Comparison of ENCODE assay signal across 19 mouse cellular contexts in genomic region chr7:46398612-46399011, GRCm38 (mm10). TPM values are rescaled to one million over a fixed set of nuclear protein-coding genes. Genes with fewer than 3 reads are reported as not detected.
DNase-seq lines count a peak whose midpoint lies in the region; ATAC-seq and TF ChIP-seq lines count a peak whose summit lies in the region.
"Had no signal": no experiment of that assay in that cellular context is flagged by ENCODE, and none has a peak within 500 bp of the region (broad histone marks: within the 10 kb centered on the region; RNA-seq: fewer than 3 reads in every experiment).

No protein-coding gene starts in this region.

- peak; percentile 39 for ATAC-seq in common myeloid progenitor, adult 5-6 weeks (replicated peaks; ENCODE audit: low read depth, poor library complexity, severe bottlenecking)
- no peak for ATAC-seq in hindbrain, embryonic 15.5 days (ENCODE audit: low FRiP score, low read depth)
- ATAC-seq in neural tube, embryonic 15.5 days (ENCODE audit: low FRiP score), result no peak
- ATAC-seq: intestine, embryonic 16.5 days; Patski had no signal

- TF ChIP-seq CTCF in layer of hippocampus, adult 2 months (conservative IDR thresholded peaks at IDR 0.05), result no peak

- no peaks in the 10 kb centered on the region for H3K36me3 ChIP-seq in hindbrain, embryonic 15.5 days
- H3K36me3 ChIP-seq in neural tube, embryonic 15.5 days, result no peaks in the 10 kb centered on the region
- H3K36me3 ChIP-seq in heart, embryonic 10.5 days, result no peaks in the 10 kb centered on the region
- H3K36me3 ChIP-seq: embryonic facial prominence, embryonic 10.5 days; limb, embryonic 12.5 days had no signal

- peak overlapping the region; percentile 83 for H3K4me3 ChIP-seq in layer of hippocampus, adult 2 months
- H3K4me3 ChIP-seq in hindbrain, embryonic 15.5 days, result peak overlapping the region; percentile 95
- H3K4me3 ChIP-seq in neural tube, embryonic 15.5 days (replicated peaks), result peak overlapping the region; percentile 78
- no peak overlapping the region for H3K4me3 ChIP-seq in heart, embryonic 10.5 days
- H3K4me3 ChIP-seq: limb, embryonic 12.5 days; myocyte had no signal

- 52% methylated on average over 4 of the region's 4 CpGs for whole genome bisulfite sequencing in hindbrain, embryonic 15.5 days
- WGBS in neural tube, embryonic 15.5 days, result 59% methylated on average over 4 of the region's 4 CpGs
- 40% methylated on average over 4 of the region's 4 CpGs for WGBS in heart, embryonic 10.5 days

- peak overlapping the region; percentile 59; the same call in 1 of the 2 replicates for H3K27ac ChIP-seq in layer of hippocampus, adult 2 months
- H3K27ac ChIP-seq in hindbrain, embryonic 15.5 days (replicated peaks), result no peak overlapping the region
- H3K27ac ChIP-seq in neural tube, embryonic 15.5 days (replicated peaks), result no peak overlapping the region
- no peak overlapping the region for H3K27ac ChIP-seq in heart, embryonic 10.5 days
- H3K27ac ChIP-seq: embryonic facial prominence, embryonic 10.5 days; limb, embryonic 12.5 days; macrophage had no signal

- H3K4me2 ChIP-seq in hindbrain, embryonic 15.5 days, result peak overlapping the region; percentile 84
- peak overlapping the region; percentile 81 for H3K4me2 ChIP-seq in neural tube, embryonic 15.5 days
- H3K4me2 ChIP-seq: limb, embryonic 12.5 days had no signal

- H3K4me1 ChIP-seq in hindbrain, embryonic 15.5 days (replicated peaks), result peaks cover 66% of the 10 kb centered on the region
- peaks cover 67% of the 10 kb centered on the region for H3K4me1 ChIP-seq in neural tube, embryonic 15.5 days
- H3K4me1 ChIP-seq in heart, embryonic 10.5 days, result peaks cover 29% of the 10 kb centered on the region

- peak overlapping the region; percentile 99 for H3K9ac ChIP-seq in hindbrain, embryonic 15.5 days
- peak overlapping the region; percentile 87 for H3K9ac ChIP-seq in neural tube, embryonic 15.5 days (replicated peaks)
- H3K9ac ChIP-seq: limb, embryonic 12.5 days had no signal

- peaks cover 13% of the 10 kb centered on the region for H3K27me3 ChIP-seq in hindbrain, embryonic 15.5 days
- H3K27me3 ChIP-seq in neural tube, embryonic 15.5 days (replicated peaks), result peaks cover 26% of the 10 kb centered on the region
- H3K27me3 ChIP-seq in heart, embryonic 10.5 days (ENCODE audit: insufficient read depth, poor library complexity, severe bottlenecking), result peaks cover 94% of the 10 kb centered on the region

- no peak for DNase-seq in layer of hippocampus, adult 2 months (ENCODE audit: low spot score in 2 of 2)
- no peak for DNase-seq in layer of hippocampus, adult 8-10 months (ENCODE audit: low spot score in 2 of 2)
- DNase-seq in heart, embryonic 10.5 days (ENCODE audit: low spot score), result no peak
- no peak for DNase-seq in layer of hippocampus, adult 11-12 months (ENCODE audit: low spot score)
- DNase-seq: gastrocnemius, postnatal 36 days; kidney, postnatal 14 days; layer of hippocampus, postnatal 36 days; lung, adult 18-20 months; thymus, adult 2 months had no signal

- no peaks in the 10 kb centered on the region for H3K9me3 ChIP-seq in hindbrain, embryonic 15.5 days
- H3K9me3 ChIP-seq in neural tube, embryonic 15.5 days (replicated peaks), result no peaks in the 10 kb centered on the region
- no peaks in the 10 kb centered on the region for H3K9me3 ChIP-seq in heart, embryonic 10.5 days
- H3K9me3 ChIP-seq: embryonic facial prominence, embryonic 10.5 days; limb, embryonic 12.5 days had no signal

RNA-seq across cellular contexts. Expression of gene Kcnc1, which starts 2.3 kb away (rescaled TPM):
- 100 to 1,000 TPM; 120 TPM for total RNA-seq in layer of hippocampus, adult 2 months (2021)
- 100 to 1,000 TPM; 103 to 134 (median 116) TPM for total RNA-seq in layer of hippocampus, adult 8-10 months (2022)
- 1.1 and 1.2 TPM in 2 replicates for total RNA-seq in common myeloid progenitor, adult 5-6 weeks (2017)
- polyA plus RNA-seq in hindbrain, embryonic 15.5 days (2015; fragmentation: Nextera tagmentation; extraction: Ambion mirVana), result 19.2 and 23.9 TPM in 2 replicates
- polyA plus RNA-seq in neural tube, embryonic 15.5 days (2015; fragmentation: Nextera tagmentation; extraction: Ambion mirVana), result 16.8 and 19.4 TPM in 2 replicates
- 0.04 TPM in 1 of 2 replicates, not detected in the other for polyA plus RNA-seq in heart, embryonic 10.5 days (2016; fragmentation: Nextera tagmentation; extraction: Ambion mirVana)
- polyA plus RNA-seq: heart, embryonic 16.5 days; macrophage had no signal

RNA-seq across cellular contexts. Expression of gene Myod1, which starts 22.3 kb away (rescaled TPM):
- total RNA-seq in layer of hippocampus, adult 2 months (2021), result under 1 TPM in 1 of 2 experiments, not detected in 1; 0.20 TPM
- total RNA-seq in layer of hippocampus, adult 8-10 months (2022), result under 1 TPM in 1 of 4 experiments, not detected in 3; 0.24 TPM
- total RNA-seq in common myeloid progenitor, adult 5-6 weeks (2017), result not detected in 2 replicates
- 0.08 and 0.25 TPM in 2 replicates for polyA plus RNA-seq in hindbrain, embryonic 15.5 days (2015; fragmentation: Nextera tagmentation; extraction: Ambion mirVana)
- polyA plus RNA-seq in neural tube, embryonic 15.5 days (2015; fragmentation: Nextera tagmentation; extraction: Ambion mirVana), result 2.2 and 2.3 TPM in 2 replicates
- 0.17 and 0.85 TPM in 2 replicates for polyA plus RNA-seq in heart, embryonic 10.5 days (2016; fragmentation: Nextera tagmentation; extraction: Ambion mirVana)
- total RNA-seq: layer of hippocampus, postnatal 36 days had no signal
- polyA plus RNA-seq: macrophage, Patski had no signal

Comparison
In these comparisons a context has a peak if more than half of its experiments do, and no peak if none do; other contexts are left out.
1. RNA of gene Kcnc1, which starts 2.3 kb away (total RNA-seq): 103 to 134 TPM in layer of hippocampus, adult 8-10 months and 120 TPM in layer of hippocampus, adult 2 months; 1.1 to 1.2 TPM in common myeloid progenitor, adult 5-6 weeks; every median in the first group is over 10 times any median in the second.